Mouse (Mus musculus) CH12F3 (cell line): ENCODE results near the gene D830030K20Rik.
"Not testable (repeated sequence)": the region's sequence is repeated elsewhere in the genome, so short reads cannot be mapped to it uniquely, and the experiment has no call there.

Experiments used
- in situ Hi-C: fragments of 300-500 bp; cut with MboI; formaldehyde crosslinking; loops from 2 replicates; pipeline ENCODE4 v1.14.3; 2020; ENCODE audit warnings: low sequenced_read_pairs

Gene D830030K20Rik

DNA sequence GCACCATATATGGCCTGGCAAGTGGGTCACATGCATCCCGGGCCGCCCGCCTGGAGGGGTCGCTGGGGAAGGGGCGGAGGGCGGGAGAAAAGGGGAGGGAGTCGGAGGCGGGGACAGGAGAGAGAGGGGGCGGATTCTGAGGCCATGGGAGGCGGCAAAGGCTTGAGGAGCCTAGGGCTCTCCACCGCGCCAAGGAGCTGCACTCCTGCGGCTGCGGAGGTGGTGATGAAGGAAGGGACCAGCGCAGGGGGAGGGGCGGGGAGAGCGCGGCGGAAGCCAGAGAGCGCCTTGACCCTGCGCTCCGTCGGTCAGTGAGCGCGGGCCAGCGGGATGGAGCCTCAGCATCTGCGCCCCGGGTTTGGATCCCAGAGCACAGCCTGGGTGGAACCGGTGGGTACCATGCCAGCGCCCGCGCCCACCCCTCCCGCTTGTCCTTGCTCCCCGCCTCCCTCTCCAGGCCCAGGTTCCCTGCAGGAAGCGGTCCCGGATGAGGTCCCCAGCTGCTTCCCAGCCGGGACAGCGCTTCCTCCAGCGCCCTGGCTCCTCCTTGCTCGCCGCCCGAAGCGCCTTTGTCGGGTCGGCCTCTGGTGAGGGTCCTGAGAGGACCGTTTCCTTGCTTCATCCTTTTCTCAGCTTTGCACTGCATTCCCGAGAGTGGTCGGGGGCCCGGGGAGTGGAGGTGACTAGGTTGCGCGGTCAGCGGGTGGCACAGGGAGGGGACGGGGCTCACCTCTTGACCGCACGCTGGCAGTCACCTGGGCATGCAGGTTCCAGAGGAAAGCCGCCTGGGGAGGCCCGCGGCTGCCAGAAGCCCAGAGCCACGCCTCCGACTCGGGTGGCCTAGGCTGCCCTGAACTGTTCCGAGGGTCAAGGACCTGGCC lies at the start of gene D830030K20Rik:
D830030K20Rik (plus strand) TSS at position 217 of the 881 bp plus-strand sequence.
- in situ Hi-C loops, result not testable (repeated sequence)

DNA sequence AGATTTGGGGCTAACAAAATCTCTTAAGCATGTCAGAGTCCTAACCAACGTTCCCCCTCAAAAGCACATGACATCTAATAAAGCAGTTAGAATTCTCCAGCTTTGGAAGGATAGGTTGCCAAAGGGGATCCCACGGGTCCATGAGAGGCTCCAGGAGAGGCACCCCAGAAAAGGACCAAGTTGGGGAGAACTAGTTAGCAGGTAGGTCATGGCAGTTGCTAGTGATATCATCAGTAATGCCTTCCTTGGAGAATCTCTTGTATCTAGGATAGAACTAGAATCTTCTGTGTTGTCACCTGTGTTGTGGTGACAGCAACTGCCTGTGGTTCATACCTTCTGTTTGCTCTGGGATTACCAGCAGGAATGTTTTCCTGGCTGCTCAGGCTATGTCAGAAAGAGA lies 20.3 kb upstream of the D830030K20Rik start, which contains the start of gene Gm5795:
Gm5795 (plus strand) TSS at position 301 of the 400 bp plus-strand sequence.
- in situ Hi-C loops, result not testable (repeated sequence)

DNA sequence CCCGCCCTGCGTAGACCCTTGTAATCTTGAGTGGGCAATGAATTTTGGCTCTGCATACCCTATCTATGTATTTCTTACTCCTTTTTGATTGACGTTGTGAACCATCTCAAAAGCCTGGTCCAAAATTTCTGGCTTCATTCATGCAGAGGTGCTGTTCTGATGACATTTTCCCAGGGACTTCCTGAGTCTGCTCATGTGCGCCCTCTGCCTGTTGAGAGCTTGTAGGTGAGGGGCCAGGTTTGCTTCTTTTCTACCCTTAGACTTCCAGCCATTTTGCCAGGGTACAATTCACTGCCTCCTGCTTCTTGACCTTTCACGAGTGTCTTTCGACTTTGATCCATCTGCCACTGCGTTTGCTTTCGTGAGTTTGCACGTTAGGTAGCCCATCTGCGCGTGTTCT lies 1.1 kb downstream of the D830030K20Rik start:
- in situ Hi-C loops, result not testable (repeated sequence)

DNA sequence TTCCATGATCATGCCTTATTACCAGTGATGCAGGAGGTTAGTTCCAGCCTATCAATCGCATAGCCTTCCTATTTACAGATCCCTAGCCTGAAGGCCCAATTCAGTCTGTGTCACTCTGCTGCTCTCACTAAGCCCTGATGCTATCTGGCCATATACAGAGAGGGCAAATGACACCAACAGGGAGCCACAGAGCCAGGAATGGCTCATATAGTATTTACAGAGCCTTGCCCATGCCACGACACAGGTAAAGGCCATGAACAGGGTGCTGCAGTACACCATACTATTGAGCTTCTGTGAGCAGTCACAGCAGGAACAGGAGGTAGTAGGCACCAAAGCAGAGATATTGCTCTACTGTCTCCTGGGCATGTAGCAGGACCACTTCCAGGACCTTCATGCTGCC lies 54.2 kb downstream of the D830030K20Rik start:
- in situ Hi-C loops, result not testable (repeated sequence)
